Mouse (Mus musculus): ENCODE results near the gene Plxdc2. TPM values are rescaled to one million over a fixed set of nuclear protein-coding genes. Genes with fewer than 3 reads are reported as not detected.

The Plxdc2 gene
- polyA plus RNA-seq, 1 experiment from 2014 or later, result 15.7 TPM

DNA sequence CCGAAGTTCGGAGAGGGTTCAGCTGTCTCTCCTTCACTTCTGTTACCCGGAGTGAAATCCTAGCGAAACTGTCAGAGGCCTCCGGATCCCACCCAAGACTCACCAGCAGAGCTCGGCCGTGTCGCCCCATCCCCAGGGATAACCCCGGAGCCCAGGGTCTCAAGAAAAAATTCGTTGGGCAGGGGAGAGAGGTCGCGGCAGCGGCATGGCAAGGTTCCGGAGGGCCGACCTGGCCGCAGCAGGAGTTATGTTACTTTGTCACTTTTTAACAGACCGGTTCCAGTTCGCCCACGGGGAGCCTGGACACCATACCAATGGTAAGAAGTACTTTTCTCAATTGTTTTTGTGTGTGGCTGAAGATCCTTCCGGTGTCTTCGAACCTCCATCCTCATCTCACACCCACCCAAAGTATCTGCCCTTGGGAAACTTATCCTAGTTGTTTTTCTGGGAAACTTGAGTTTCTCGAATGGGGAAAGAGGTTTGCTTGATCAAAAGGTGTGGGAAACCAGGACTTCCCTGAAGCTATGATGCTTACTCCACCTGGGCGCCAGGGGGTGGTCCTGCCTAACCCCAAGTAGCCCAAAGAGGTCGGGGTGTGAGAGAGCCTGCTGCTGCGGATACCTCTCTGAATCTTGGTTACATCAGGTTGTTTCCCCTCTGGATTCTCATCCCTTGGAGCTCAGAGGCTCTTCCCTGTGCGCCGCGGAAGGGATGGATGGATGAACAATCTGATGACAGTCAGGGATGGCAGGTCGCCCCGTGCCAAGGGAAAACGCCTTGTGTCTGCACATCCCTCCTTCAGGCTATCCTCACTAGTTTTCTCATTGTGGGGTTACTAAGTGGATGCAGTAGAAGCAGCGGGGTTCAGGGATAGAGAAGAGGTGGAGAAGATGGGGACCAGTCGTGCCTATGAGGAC is 1.1 kb downstream of the Plxdc2 start:
- Histone ChIP-seq H3K4me1 (ENCODE audit: control insufficient read depth in 2 of 2, insufficient read depth in 2 of 2, low read length in 2 of 2) (0 out of 4 replicates have a peak, but pooled peaks cover 0 to 2% of the 10 kb centered on the region in 2 experiments), H3K27ac (replicated peaks in 1 of 2; ENCODE audit: control insufficient read depth in 1 of 2, insufficient read depth in 1 of 2, low read depth in 2 of 2, low read length in 2 of 2) (peak overlapping the region in 1 of 2 experiments; percentile 31; a peak in 2 of 4 replicates), H3K27me3 (ENCODE audit: control insufficient read depth, insufficient read depth, low read length) (no peaks in the 10 kb centered on the region), H3K9ac (ENCODE audit: low read length) (peak overlapping the region; percentile 75), H3K9me3 (ENCODE audit: control insufficient read depth, low read length) (no peaks in the 10 kb centered on the region), H3K4me2 (ENCODE audit: low read length) (peak overlapping the region; percentile 79), H3K4me3 (ENCODE audit: control insufficient read depth in 1 of 2, insufficient read depth in 1 of 2, low read depth in 1 of 2, low read length in 2 of 2) (peak overlapping the region; percentile 58 to 59), H3K36me3 (ENCODE audit: control insufficient read depth, insufficient read depth, low read length) (no peaks in the 10 kb centered on the region)
- 4% methylated on average over 33 of the region's 33 CpGs for WGBS
- ATAC-seq (ENCODE audit: insufficient number of reproducible peaks, insufficient read depth, low FRiP score, low read depth), result no peak

DNA sequence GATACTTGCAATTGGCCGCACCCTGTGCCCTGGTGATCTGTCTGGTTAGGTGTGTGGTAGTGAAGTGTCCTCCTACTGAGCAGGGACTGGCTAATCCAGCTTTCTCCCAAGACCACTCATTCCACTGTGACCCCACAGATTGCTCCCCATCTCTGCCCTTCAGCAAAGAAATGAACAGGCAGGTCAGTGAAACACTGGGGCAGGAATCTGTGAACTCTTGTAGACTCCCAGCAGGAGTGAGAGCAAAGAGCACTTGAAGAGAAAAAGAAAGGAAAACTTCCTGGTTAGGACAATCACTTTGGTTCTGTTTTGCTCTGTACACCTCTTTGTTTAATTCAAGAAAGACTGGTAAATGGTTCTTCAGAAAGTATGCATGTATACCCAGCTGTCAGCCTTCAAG is 1.8 kb downstream of the Plxdc2 start:
- Histone ChIP-seq H3K27ac (replicated peaks in 1 of 2; ENCODE audit: control insufficient read depth in 1 of 2, insufficient read depth in 1 of 2, low read depth in 2 of 2, low read length in 2 of 2) (no peak overlapping the region), H3K4me1 (ENCODE audit: control insufficient read depth in 2 of 2, insufficient read depth in 2 of 2, low read length in 2 of 2) (peaks cover 0 to 2% of the 10 kb centered on the region in 2 experiments; a peak in 1 of 4 replicates), H3K36me3 (ENCODE audit: control insufficient read depth, insufficient read depth, low read length) (no peaks in the 10 kb centered on the region), H3K9ac (ENCODE audit: low read length) (peak overlapping the region; percentile 75), H3K27me3 (ENCODE audit: control insufficient read depth, insufficient read depth, low read length) (no peaks in the 10 kb centered on the region), H3K4me2 (ENCODE audit: low read length) (peak overlapping the region; percentile 79), H3K9me3 (ENCODE audit: control insufficient read depth, low read length) (no peaks in the 10 kb centered on the region), H3K4me3 (ENCODE audit: control insufficient read depth in 1 of 2, insufficient read depth in 1 of 2, low read depth in 1 of 2, low read length in 2 of 2) (peak overlapping the region; percentile 58 to 59)
- 36% methylated on average over 1 of the region's 1 CpGs for WGBS
- no peak for ATAC-seq (ENCODE audit: insufficient number of reproducible peaks, insufficient read depth, low FRiP score, low read depth)

DNA sequence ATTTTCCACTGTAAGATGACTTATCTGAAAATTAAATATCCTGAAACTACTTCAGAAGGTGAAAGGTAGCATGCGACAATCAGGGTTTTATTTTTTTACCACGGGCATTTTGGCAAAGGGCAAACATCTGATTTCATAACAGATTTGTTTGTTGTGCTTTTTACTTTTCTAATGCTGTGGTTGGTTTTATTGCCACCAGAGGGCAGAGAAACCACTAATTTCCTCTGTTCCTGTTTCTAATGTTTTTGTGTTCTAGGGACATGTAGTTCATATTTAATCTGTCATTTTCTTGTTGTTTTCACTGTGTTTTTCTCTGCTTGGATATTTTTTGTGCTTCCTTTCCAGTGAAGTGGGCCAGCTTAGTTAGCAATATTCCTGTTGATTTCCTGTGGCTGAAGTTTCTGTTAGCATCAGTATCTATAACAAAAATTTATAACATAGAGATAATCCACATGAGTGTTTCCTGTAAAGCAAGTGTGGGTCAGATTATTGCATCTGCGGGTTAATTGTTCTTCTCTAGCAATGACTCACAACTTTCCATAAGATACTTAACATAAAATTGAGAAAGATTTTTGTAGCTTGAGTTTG is 3.3 kb downstream of the Plxdc2 start:
- ATAC-seq (ENCODE audit: insufficient number of reproducible peaks, insufficient read depth, low FRiP score, low read depth), result no peak
- 45% methylated on average over 3 of the region's 3 CpGs for WGBS
- Histone ChIP-seq H3K27ac (replicated peaks in 1 of 2; ENCODE audit: control insufficient read depth in 1 of 2, insufficient read depth in 1 of 2, low read depth in 2 of 2, low read length in 2 of 2) (no peak overlapping the region), H3K36me3 (ENCODE audit: control insufficient read depth, insufficient read depth, low read length) (no peaks in the 10 kb centered on the region), H3K9me3 (ENCODE audit: control insufficient read depth, low read length) (no peaks in the 10 kb centered on the region), H3K9ac (ENCODE audit: low read length) (0 out of 2 replicates have a peak overlapping the region, but pooled peaks have one; percentile 1), H3K4me1 (ENCODE audit: control insufficient read depth in 2 of 2, insufficient read depth in 2 of 2, low read length in 2 of 2) (peaks cover 0 to 2% of the 10 kb centered on the region in 2 experiments; a peak in 1 of 4 replicates), H3K27me3 (ENCODE audit: control insufficient read depth, insufficient read depth, low read length) (no peaks in the 10 kb centered on the region), H3K4me2 (ENCODE audit: low read length) (peak overlapping the region; percentile 79), H3K4me3 (ENCODE audit: control insufficient read depth in 1 of 2, insufficient read depth in 1 of 2, low read depth in 1 of 2, low read length in 2 of 2) (0 out of 4 replicates have a peak overlapping the region, but pooled peaks of 1 of the 2 experiments have one; percentile 58)

DNA sequence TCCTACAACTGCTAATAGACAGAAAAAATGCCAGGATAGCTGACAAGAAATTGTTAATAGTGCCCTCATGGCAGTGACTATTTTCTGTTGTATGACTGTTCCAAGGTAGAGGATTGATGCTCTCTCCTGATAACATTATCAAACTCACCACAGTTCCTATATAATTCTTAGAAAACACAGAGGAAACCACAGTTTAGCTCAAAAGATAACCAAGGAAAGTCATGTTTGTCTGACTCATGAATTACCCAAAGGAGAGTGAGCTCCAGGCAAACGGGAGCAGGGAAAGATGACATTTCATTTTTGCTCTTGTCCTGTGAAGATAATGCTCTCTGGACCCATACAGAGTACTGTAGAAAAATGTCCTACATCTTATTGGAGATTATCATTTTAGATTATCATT is 8.6 kb downstream of the Plxdc2 start:
- Histone ChIP-seq H3K36me3 (ENCODE audit: control insufficient read depth, insufficient read depth, low read length) (no peaks in the 10 kb centered on the region), H3K27ac (replicated peaks in 1 of 2; ENCODE audit: control insufficient read depth in 1 of 2, insufficient read depth in 1 of 2, low read depth in 2 of 2, low read length in 2 of 2) (no peak overlapping the region), H3K9ac (ENCODE audit: low read length) (no peak overlapping the region), H3K4me2 (ENCODE audit: low read length) (no peak overlapping the region), H3K27me3 (ENCODE audit: control insufficient read depth, insufficient read depth, low read length) (no peaks in the 10 kb centered on the region), H3K4me1 (ENCODE audit: control insufficient read depth in 2 of 2, insufficient read depth in 2 of 2, low read length in 2 of 2) (peaks cover 0 to 3% of the 10 kb centered on the region in 2 experiments; a peak in 2 of 4 replicates), H3K4me3 (ENCODE audit: control insufficient read depth in 1 of 2, insufficient read depth in 1 of 2, low read depth in 1 of 2, low read length in 2 of 2) (no peak overlapping the region), H3K9me3 (ENCODE audit: control insufficient read depth, low read length) (no peaks in the 10 kb centered on the region)
- ATAC-seq (ENCODE audit: insufficient number of reproducible peaks, insufficient read depth, low FRiP score, low read depth), result no peak
- 58% methylated on average over 1 of the region's 1 CpGs for WGBS

DNA sequence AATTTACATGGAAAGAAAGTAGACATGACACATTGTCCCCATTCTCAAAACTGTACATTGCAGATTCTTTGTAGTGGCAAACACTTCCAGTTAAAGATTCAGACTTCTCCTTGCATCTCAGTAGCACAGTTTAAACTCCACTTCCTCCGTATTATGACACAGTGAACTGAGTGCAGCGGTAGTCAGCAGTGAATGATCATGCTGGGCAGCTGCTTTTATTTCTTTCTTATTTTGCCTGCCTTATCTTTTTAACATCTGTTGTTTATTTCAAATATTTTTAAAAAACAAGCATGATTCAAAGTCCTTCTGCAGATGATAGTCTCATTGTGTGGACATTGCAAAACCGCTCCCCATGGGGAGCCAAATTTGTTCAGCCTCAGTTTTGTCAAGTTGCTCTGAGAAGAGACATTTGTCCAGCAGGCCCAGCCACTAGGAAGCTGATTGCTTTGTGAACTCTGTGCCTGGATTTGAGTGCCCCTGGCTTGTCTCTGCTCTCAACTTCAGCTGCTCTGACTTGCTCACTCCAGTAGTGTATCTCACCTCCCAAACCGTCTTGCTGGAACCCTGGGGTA is 9.8 kb downstream of the Plxdc2 start:
- Histone ChIP-seq H3K9me3 (ENCODE audit: control insufficient read depth, low read length) (no peaks in the 10 kb centered on the region), H3K36me3 (ENCODE audit: control insufficient read depth, insufficient read depth, low read length) (no peaks in the 10 kb centered on the region), H3K4me3 (ENCODE audit: control insufficient read depth in 1 of 2, insufficient read depth in 1 of 2, low read depth in 1 of 2, low read length in 2 of 2) (no peak overlapping the region), H3K9ac (ENCODE audit: low read length) (no peak overlapping the region), H3K4me1 (ENCODE audit: control insufficient read depth in 2 of 2, insufficient read depth in 2 of 2, low read length in 2 of 2) (peaks cover 0 to 3% of the 10 kb centered on the region in 2 experiments; a peak in 2 of 4 replicates), H3K27ac (replicated peaks in 1 of 2; ENCODE audit: control insufficient read depth in 1 of 2, insufficient read depth in 1 of 2, low read depth in 2 of 2, low read length in 2 of 2) (no peak overlapping the region), H3K27me3 (ENCODE audit: control insufficient read depth, insufficient read depth, low read length) (no peaks in the 10 kb centered on the region), H3K4me2 (ENCODE audit: low read length) (no peak overlapping the region)
- 63% methylated on average over 4 of the region's 4 CpGs for WGBS
- ATAC-seq (ENCODE audit: insufficient number of reproducible peaks, insufficient read depth, low FRiP score, low read depth), result no peak

DNA sequence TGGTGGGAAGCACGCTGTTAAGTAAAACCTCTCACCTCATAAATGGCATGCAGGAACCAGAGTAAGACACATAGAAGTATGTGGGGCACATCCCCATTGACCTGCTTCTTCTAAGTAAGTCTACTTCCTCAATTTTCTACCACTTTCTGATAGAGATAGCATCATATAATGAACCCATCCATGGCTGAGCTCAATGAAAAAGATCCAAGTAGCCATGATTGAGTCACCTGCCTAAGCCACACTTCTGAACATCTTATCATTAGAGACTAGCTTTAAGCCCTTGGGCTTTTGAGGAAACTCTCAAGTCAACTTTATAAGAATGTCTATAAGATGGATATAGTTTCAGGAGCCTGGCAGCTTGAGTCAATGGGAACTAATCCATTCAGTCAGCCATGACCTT is 14.3 kb downstream of the Plxdc2 start:
- Histone ChIP-seq H3K4me3 (ENCODE audit: control insufficient read depth in 1 of 2, insufficient read depth in 1 of 2, low read depth in 1 of 2, low read length in 2 of 2) (no peak overlapping the region), H3K9me3 (ENCODE audit: control insufficient read depth, low read length) (no peaks in the 10 kb centered on the region), H3K36me3 (ENCODE audit: control insufficient read depth, insufficient read depth, low read length) (no peaks in the 10 kb centered on the region), H3K4me1 (ENCODE audit: control insufficient read depth in 2 of 2, insufficient read depth in 2 of 2, low read length in 2 of 2) (peaks cover 0 to 3% of the 10 kb centered on the region in 2 experiments; a peak in 1 of 4 replicates), H3K27me3 (ENCODE audit: control insufficient read depth, insufficient read depth, low read length) (no peaks in the 10 kb centered on the region), H3K9ac (ENCODE audit: low read length) (no peak overlapping the region), H3K27ac (replicated peaks in 1 of 2; ENCODE audit: control insufficient read depth in 1 of 2, insufficient read depth in 1 of 2, low read depth in 2 of 2, low read length in 2 of 2) (no peak overlapping the region), H3K4me2 (ENCODE audit: low read length) (no peak overlapping the region)
- 83% methylated on average over 1 of the region's 1 CpGs for WGBS
- ATAC-seq (ENCODE audit: insufficient number of reproducible peaks, insufficient read depth, low FRiP score, low read depth), result no peak

DNA sequence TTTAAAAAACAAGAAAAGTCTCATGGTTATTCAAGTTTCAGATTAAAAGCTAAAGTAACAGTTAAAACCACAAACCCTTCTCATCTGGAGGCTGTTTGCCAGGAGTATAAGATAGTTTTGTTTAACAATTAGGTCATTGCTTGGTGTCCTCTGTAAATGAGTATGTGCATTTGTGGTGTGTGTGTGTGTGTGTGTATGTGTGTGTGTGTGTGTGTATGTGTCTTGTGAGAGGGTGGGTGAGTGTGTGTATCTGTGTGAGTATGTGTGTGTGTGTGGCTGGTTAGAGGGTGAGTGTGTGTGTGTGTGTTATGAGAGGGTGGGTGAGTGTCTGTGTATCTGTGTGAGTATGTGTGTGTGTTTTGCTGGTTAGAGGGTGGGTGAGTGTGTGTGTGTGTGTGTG is 18.2 kb downstream of the Plxdc2 start:
- no peak overlapping the region for H3K4me3 ChIP-seq (ENCODE audit: control insufficient read depth in 1 of 2, insufficient read depth in 1 of 2, low read depth in 1 of 2, low read length in 2 of 2)
- no peaks in the 10 kb centered on the region for H3K36me3 ChIP-seq (ENCODE audit: control insufficient read depth, insufficient read depth, low read length)
- H3K27ac ChIP-seq (replicated peaks in 1 of 2; ENCODE audit: control insufficient read depth in 1 of 2, insufficient read depth in 1 of 2, low read depth in 2 of 2, low read length in 2 of 2), result no peak overlapping the region
- no peaks in the 10 kb centered on the region for H3K9me3 ChIP-seq (ENCODE audit: control insufficient read depth, low read length)
- no peaks in the 10 kb centered on the region for H3K4me1 ChIP-seq (ENCODE audit: control insufficient read depth in 2 of 2, insufficient read depth in 2 of 2, low read length in 2 of 2)
- no peak overlapping the region for H3K4me2 ChIP-seq (ENCODE audit: low read length)
- ATAC-seq (ENCODE audit: insufficient number of reproducible peaks, insufficient read depth, low FRiP score, low read depth), result no peak
- no peak overlapping the region for H3K9ac ChIP-seq (ENCODE audit: low read length)
- H3K27me3 ChIP-seq (ENCODE audit: control insufficient read depth, insufficient read depth, low read length), result no peaks in the 10 kb centered on the region
